Mouse (Mus musculus): ENCODE measurements around the gene Snx15. TPM values are rescaled to one million over a fixed set of nuclear protein-coding genes. Genes with fewer than 3 reads are reported as not detected.

Snx15 gene
- total RNA-seq, 2 experiments from 2014 or later = 13.2 to 24.6 TPM

GRCm38 (mm10) chr19:6079983-6080480, 48.1 kb downstream of the Snx15 start, which contains the start of gene Tmem262:
TSS of gene Tmem262 (plus strand) at chr19:6080033.
- ATAC-seq (replicated peaks; ENCODE audit: low FRiP score, low TSS enrichment, poor library complexity, severe bottlenecking) = no peak

GRCm38 (mm10) chr19:6076564-6077393, 51.3 kb downstream of the Snx15 start, which contains the start of gene Vps51:
TSS of gene Vps51 (minus strand) at chr19:6077231.
- ATAC-seq (replicated peaks; ENCODE audit: low FRiP score, low TSS enrichment, poor library complexity, severe bottlenecking) = peak; percentile 98

- ATAC-seq (replicated peaks; ENCODE audit: low FRiP score, low TSS enrichment, poor library complexity, severe bottlenecking) = no peak
Measured at GRCm38 (mm10) chr19:6073889-6074288, 54.2 kb downstream of the Snx15 start.

GRCm38 (mm10) chr19:6071261-6071660, 56.8 kb downstream of the Snx15 start:
- no peak for ATAC-seq (replicated peaks; ENCODE audit: low FRiP score, low TSS enrichment, poor library complexity, severe bottlenecking)

GRCm38 (mm10) chr19:6070571-6071250, 57.4 kb downstream of the Snx15 start:
- ATAC-seq (replicated peaks; ENCODE audit: low FRiP score, low TSS enrichment, poor library complexity, severe bottlenecking) = no peak

- ATAC-seq (replicated peaks; ENCODE audit: low FRiP score, low TSS enrichment, poor library complexity, severe bottlenecking) = no peak
Measured at GRCm38 (mm10) chr19:6069851-6070250, 58.3 kb downstream of the Snx15 start.

Other genes starting within 250 kb of the Snx15 start
- 5.3 and 5.9 TPM in 2 replicates for gene Tigd3, start 234.2 kb downstream of the Snx15 start, total RNA-seq (2014; fragmentation: Nextera tagmentation)
- gene Tigd3, start 234.2 kb downstream of the Snx15 start, total RNA-seq (2017) = 2.2 and 3.1 TPM in 2 replicates
- 91.2 and 95.9 TPM in 2 replicates for gene Dpf2, start 215.3 kb downstream of the Snx15 start, total RNA-seq (2014; fragmentation: Nextera tagmentation)
- 75.0 and 124 TPM in 2 replicates for gene Dpf2, start 215.3 kb downstream of the Snx15 start, total RNA-seq (2017)
- 0.77 TPM in 1 of 2 replicates, not detected in the other for gene Cdc42ep2, start 203.5 kb downstream of the Snx15 start, total RNA-seq (2014; fragmentation: Nextera tagmentation)
- not detected in 2 replicates for gene Cdc42ep2, start 203.5 kb downstream of the Snx15 start, total RNA-seq (2017)
- 134 and 164 TPM in 2 replicates for gene Pola2, start 164.1 kb downstream of the Snx15 start, total RNA-seq (2014; fragmentation: Nextera tagmentation)
- 62.6 and 87.0 TPM in 2 replicates for gene Pola2, start 164.1 kb downstream of the Snx15 start, total RNA-seq (2017)
- not detected in 2 replicates for gene Slc22a20, start 142.2 kb downstream of the Snx15 start, total RNA-seq (2014; fragmentation: Nextera tagmentation)
- not detected in 2 replicates for gene Slc22a20, start 142.2 kb downstream of the Snx15 start, total RNA-seq (2017)
- gene Capn1, start 112.4 kb downstream of the Snx15 start, total RNA-seq (2014; fragmentation: Nextera tagmentation) = 41.2 and 46.0 TPM in 2 replicates
- 30.6 and 53.5 TPM in 2 replicates for gene Capn1, start 112.4 kb downstream of the Snx15 start, total RNA-seq (2017)
- gene Syvn1, start 81.7 kb downstream of the Snx15 start, total RNA-seq (2014; fragmentation: Nextera tagmentation) = 31.2 and 52.3 TPM in 2 replicates
- 5.8 and 7.5 TPM in 2 replicates for gene Syvn1, start 81.7 kb downstream of the Snx15 start, total RNA-seq (2017)
- gene Mrpl49, start 70.5 kb downstream of the Snx15 start, total RNA-seq (2014; fragmentation: Nextera tagmentation) = 54.4 and 64.1 TPM in 2 replicates
- gene Mrpl49, start 70.5 kb downstream of the Snx15 start, total RNA-seq (2017) = 33.6 and 41.0 TPM in 2 replicates
- gene Fau, start 70.5 kb downstream of the Snx15 start, total RNA-seq (2014; fragmentation: Nextera tagmentation) = 2,866 and 2,996 TPM in 2 replicates
- gene Fau, start 70.5 kb downstream of the Snx15 start, total RNA-seq (2017) = 1,307 and 1,586 TPM in 2 replicates
- 11.5 and 16.7 TPM in 2 replicates for gene Znhit2, start 67.1 kb downstream of the Snx15 start, total RNA-seq (2014; fragmentation: Nextera tagmentation)
- gene Znhit2, start 67.1 kb downstream of the Snx15 start, total RNA-seq (2017) = 10.7 and 11.2 TPM in 2 replicates
- 13.7 and 14.7 TPM in 2 replicates for gene Tm7sf2, start 59.9 kb downstream of the Snx15 start, total RNA-seq (2014; fragmentation: Nextera tagmentation)
- 3.6 and 4.8 TPM in 2 replicates for gene Tm7sf2, start 59.9 kb downstream of the Snx15 start, total RNA-seq (2017)
- gene Vps51, start 51.1 kb downstream of the Snx15 start, total RNA-seq (2014; fragmentation: Nextera tagmentation) = 45.2 and 61.4 TPM in 2 replicates
- 33.9 and 40.6 TPM in 2 replicates for gene Vps51, start 51.1 kb downstream of the Snx15 start, total RNA-seq (2017)
- gene Tmem262, start 48.3 kb downstream of the Snx15 start, total RNA-seq (2014; fragmentation: Nextera tagmentation) = not detected in 2 replicates
- not detected in 2 replicates for gene Tmem262, start 48.3 kb downstream of the Snx15 start, total RNA-seq (2017)
- not detected in 2 replicates for gene Gm28374, start 46.0 kb downstream of the Snx15 start, total RNA-seq (2014; fragmentation: Nextera tagmentation)
- gene Gm28374, start 46.0 kb downstream of the Snx15 start, total RNA-seq (2017) = 0.99 TPM in 1 of 2 replicates, not detected in the other
- 20.4 and 38.0 TPM in 2 replicates for gene Zfpl1, start 43.3 kb downstream of the Snx15 start, total RNA-seq (2014; fragmentation: Nextera tagmentation)
- 34.2 and 34.8 TPM in 2 replicates for gene Zfpl1, start 43.3 kb downstream of the Snx15 start, total RNA-seq (2017)
- 47.6 and 48.9 TPM in 2 replicates for gene Cdca5, start 43.3 kb downstream of the Snx15 start, total RNA-seq (2014; fragmentation: Nextera tagmentation)
- gene Cdca5, start 43.3 kb downstream of the Snx15 start, total RNA-seq (2017) = 25.2 and 25.9 TPM in 2 replicates
- 3.5 and 5.7 TPM in 2 replicates for gene AC131692.1, start 33.9 kb downstream of the Snx15 start, total RNA-seq (2014; fragmentation: Nextera tagmentation)
- 0.95 and 1.6 TPM in 2 replicates for gene AC131692.1, start 33.9 kb downstream of the Snx15 start, total RNA-seq (2017)
- 1.5 and 2.1 TPM in 2 replicates for gene Naaladl1, start 22.5 kb downstream of the Snx15 start, total RNA-seq (2014; fragmentation: Nextera tagmentation)
- gene Naaladl1, start 22.5 kb downstream of the Snx15 start, total RNA-seq (2017) = not detected in 2 replicates
- gene Sac3d1, start 9.7 kb downstream of the Snx15 start, total RNA-seq (2014; fragmentation: Nextera tagmentation) = 18.8 and 20.9 TPM in 2 replicates
- 7.7 and 9.3 TPM in 2 replicates for gene Sac3d1, start 9.7 kb downstream of the Snx15 start, total RNA-seq (2017)
- 2.0 TPM in 1 of 2 replicates, not detected in the other for gene Batf2, start 12.7 kb upstream of the Snx15 start, total RNA-seq (2014; fragmentation: Nextera tagmentation)
- 0.42 TPM in 1 of 2 replicates, not detected in the other for gene Batf2, start 12.7 kb upstream of the Snx15 start, total RNA-seq (2017)
- 43.2 and 45.4 TPM in 2 replicates for gene Arl2, start 13.2 kb upstream of the Snx15 start, total RNA-seq (2014; fragmentation: Nextera tagmentation)
- 26.4 and 38.6 TPM in 2 replicates for gene Arl2, start 13.2 kb upstream of the Snx15 start, total RNA-seq (2017)
- gene Majin, start 56.1 kb upstream of the Snx15 start, total RNA-seq (2014; fragmentation: Nextera tagmentation) = not detected in 2 replicates
- gene Majin, start 56.1 kb upstream of the Snx15 start, total RNA-seq (2017) = not detected in 2 replicates
- not detected in 2 replicates for gene Gpha2, start 98.1 kb upstream of the Snx15 start, total RNA-seq (2014; fragmentation: Nextera tagmentation)
- gene Gpha2, start 98.1 kb upstream of the Snx15 start, total RNA-seq (2017) = not detected in 2 replicates
- 10.9 and 24.0 TPM in 2 replicates for gene Ppp2r5b, start 107.6 kb upstream of the Snx15 start, total RNA-seq (2014; fragmentation: Nextera tagmentation)
- gene Ppp2r5b, start 107.6 kb upstream of the Snx15 start, total RNA-seq (2017) = 8.6 and 10.3 TPM in 2 replicates
- gene Atg2a, start 113.4 kb upstream of the Snx15 start, total RNA-seq (2014; fragmentation: Nextera tagmentation) = 22.6 and 30.2 TPM in 2 replicates
- gene Atg2a, start 113.4 kb upstream of the Snx15 start, total RNA-seq (2017) = 5.8 and 11.8 TPM in 2 replicates
- 50.0 and 60.7 TPM in 2 replicates for gene Ehd1, start 148.4 kb upstream of the Snx15 start, total RNA-seq (2014; fragmentation: Nextera tagmentation)
- 26.7 and 62.5 TPM in 2 replicates for gene Ehd1, start 148.4 kb upstream of the Snx15 start, total RNA-seq (2017)
- gene Cdc42bpg, start 178.2 kb upstream of the Snx15 start, total RNA-seq (2014; fragmentation: Nextera tagmentation) = 3.4 and 4.4 TPM in 2 replicates
- 3.1 and 3.7 TPM in 2 replicates for gene Cdc42bpg, start 178.2 kb upstream of the Snx15 start, total RNA-seq (2017)
- gene Men1, start 206.7 kb upstream of the Snx15 start, total RNA-seq (2014; fragmentation: Nextera tagmentation) = 39.8 and 56.2 TPM in 2 replicates
- 17.8 and 19.8 TPM in 2 replicates for gene Men1, start 206.7 kb upstream of the Snx15 start, total RNA-seq (2017)
- 37.3 and 41.8 TPM in 2 replicates for gene Map4k2, start 212.8 kb upstream of the Snx15 start, total RNA-seq (2014; fragmentation: Nextera tagmentation)
- gene Map4k2, start 212.8 kb upstream of the Snx15 start, total RNA-seq (2017) = 9.4 and 27.2 TPM in 2 replicates
- 286 and 398 TPM in 2 replicates for gene Sf1, start 235.4 kb upstream of the Snx15 start, total RNA-seq (2014; fragmentation: Nextera tagmentation)
- gene Sf1, start 235.4 kb upstream of the Snx15 start, total RNA-seq (2017) = 253 and 302 TPM in 2 replicates